Mouse (Mus musculus) intestine, postnatal 0 days (tissue): ENCODE measurements around the gene Hyal1. TPM values are rescaled to one million over a fixed set of nuclear protein-coding genes. Genes with fewer than 3 reads are reported as not detected.

Experiments used
- ATAC-seq: fragments of 200-750 bp; cut with Nextera tagmentation; 2 replicates; pipeline ENCODE4 v1.8.0; 2017; ENCODE audit warnings: mild to moderate bottlenecking, moderate TSS enrichment, moderate library complexity
- H3K27ac ChIP-seq: fragments of 300-500 bp; sonication (generic); 2 replicates; pipeline ENCODE4 v1.5.1; 2014; ENCODE audit warnings: mild to moderate bottlenecking, low read depth, low read length, moderate library complexity
- H3K27me3 ChIP-seq: fragments of 300-500 bp; sonication (generic); replicated peaks from 2 replicates; pipeline ENCODE4 v1.6.1; 2014; ENCODE audit warnings: low read length, mixed read lengths; ENCODE audit not compliant: control insufficient read depth, insufficient read depth
- H3K36me3 ChIP-seq: fragments of 300-500 bp; sonication (generic); 2 replicates; pipeline ENCODE4 v1.6.1; 2014; ENCODE audit warnings: mild to moderate bottlenecking, moderate library complexity; ENCODE audit not compliant: control insufficient read depth, insufficient read depth
- H3K4me1 ChIP-seq: fragments of 300-500 bp; sonication (generic); replicated peaks from 2 replicates; pipeline ENCODE4 v1.6.1; 2014; ENCODE audit warnings: antibody characterized with exemption, low read length, mixed read lengths; ENCODE audit not compliant: control insufficient read depth, insufficient read depth
- H3K4me2 ChIP-seq: fragments of 300-500 bp; sonication (generic); replicated peaks from 2 replicates; pipeline ENCODE4 v1.6.1; 2014; ENCODE audit warnings: low read depth, mild to moderate bottlenecking, moderate library complexity
- H3K4me3 ChIP-seq: fragments of 300-500 bp; sonication (generic); 2 replicates; pipeline ENCODE4 v1.5.1; 2014; ENCODE audit warnings: low read depth, low read length
- H3K9ac ChIP-seq: fragments of 300-500 bp; sonication (generic); 2 replicates; pipeline ENCODE4 v1.6.1; 2014; ENCODE audit warnings: mild to moderate bottlenecking, low read depth, low read length
- H3K9me3 ChIP-seq: fragments of 300-500 bp; sonication (generic); 2 replicates; pipeline ENCODE4 v1.6.1; 2016; ENCODE audit warnings: mixed run types; ENCODE audit not compliant: control insufficient read depth
- CTCF ChIP-seq: sonication (generic); IDR thresholded peaks from 2 replicates; pipeline ENCODE4 v1.5.1; 2016; ENCODE audit warnings: low read depth, mild to moderate bottlenecking, control low read depth, antibody characterized with exemption, moderate library complexity
- WGBS: fragments of 180-500 bp; shearing (Covaris S2); extraction: QIAGEN DNeasy Blood & Tissue Kit; methylation state at CpG from one replicate; pipeline ENCODE4 v1.1.7; 2014; 5-methylcytosine and 5-hydroxymethylcytosine counted together
- polyA plus RNA-seq: library from polyadenylated mRNA; unstranded; fragments of >200 nt; fragmentation: Nextera tagmentation; extraction: Ambion mirVana; gene quantifications from 2 replicates; pipeline ENCODE4 v1.2.1, GENCODE M21; 2015

Hyal1 gene
- polyA plus RNA-seq, 1 experiment from 2014 or later: 2.4 TPM

DNA sequence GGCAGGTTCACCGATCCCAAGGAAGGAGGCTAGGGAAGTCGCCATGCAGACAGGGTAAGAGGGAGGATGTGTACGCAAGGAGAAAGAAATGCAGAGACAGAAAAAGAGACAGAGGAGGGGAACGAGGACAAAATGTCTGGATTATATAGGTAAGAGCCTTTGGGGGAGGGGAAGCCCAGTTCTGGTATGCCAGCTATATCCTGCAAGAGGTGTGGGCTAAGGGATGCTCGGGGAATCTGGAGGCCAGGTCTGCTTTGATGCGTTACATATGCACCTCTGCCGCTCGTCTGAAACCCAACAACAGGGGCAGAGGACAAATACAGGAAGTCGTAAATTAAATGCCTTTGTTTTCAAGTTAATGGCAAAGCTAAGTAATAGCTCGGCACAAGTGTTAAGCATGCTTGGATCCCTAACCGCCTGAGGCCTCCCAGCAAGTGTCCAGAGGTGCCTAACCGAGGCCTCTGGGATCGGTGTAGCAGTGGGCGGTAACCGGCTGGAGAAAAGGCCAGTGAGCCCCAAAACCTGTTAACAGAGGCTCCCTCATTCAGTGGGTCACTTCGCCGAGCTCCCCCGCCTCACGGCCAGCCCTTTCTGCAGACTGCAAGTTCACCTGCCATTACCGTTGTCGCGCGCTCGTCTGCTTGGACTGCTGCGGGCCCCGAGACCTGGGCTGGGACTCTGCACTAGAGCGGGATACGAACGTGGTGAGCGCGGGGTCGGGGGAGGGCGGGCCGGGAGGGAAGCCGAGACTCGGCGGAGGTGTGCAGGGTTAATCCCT lies 23.0 kb upstream of the Hyal1 start:
- 5% methylated on average over 37 of the region's 37 CpGs for WGBS
- TF ChIP-seq CTCF: no peak
- Histone ChIP-seq H3K36me3 (peaks cover 18% of the 10 kb centered on the region), H3K9me3 (no peaks in the 10 kb centered on the region), H3K27ac (peak overlapping the region; percentile 96), H3K4me2 (peak overlapping the region; percentile 77), H3K4me1 (peaks cover 17% of the 10 kb centered on the region), H3K9ac (peak overlapping the region; percentile 28), H3K4me3 (peak overlapping the region; percentile 76), H3K27me3 (no peaks in the 10 kb centered on the region)
- ATAC-seq: peak; percentile 29

DNA sequence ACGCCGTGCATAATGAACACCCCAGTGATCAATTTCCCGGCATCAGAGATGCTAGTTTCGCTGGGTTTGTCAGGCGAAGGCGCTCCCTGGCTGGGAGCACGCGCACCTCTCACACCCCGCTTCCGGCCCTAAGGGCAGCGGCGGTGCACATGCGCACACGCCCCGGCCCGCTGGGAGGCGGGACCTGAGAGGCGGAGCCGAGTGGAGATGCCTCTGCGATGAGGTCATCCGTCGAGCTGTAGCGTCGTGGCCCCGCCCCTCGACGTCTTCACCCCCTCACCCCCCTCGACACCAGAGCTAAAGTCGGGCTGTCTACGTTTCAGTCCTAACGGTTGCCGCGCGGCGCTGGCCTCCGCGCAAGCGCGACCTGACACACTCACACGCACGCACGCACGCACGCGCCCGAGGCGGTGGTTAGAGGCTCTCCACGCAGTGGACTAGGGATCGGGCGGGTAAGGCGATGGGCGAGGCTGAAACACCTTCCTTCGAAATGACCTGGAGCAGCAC lies 22.4 kb upstream of the Hyal1 start:
- peak; percentile 43 for TF ChIP-seq CTCF
- Histone ChIP-seq H3K27me3 (no peaks in the 10 kb centered on the region), H3K9ac (peak overlapping the region; percentile 73), H3K36me3 (peaks cover 24% of the 10 kb centered on the region), H3K27ac (peak overlapping the region; percentile 96), H3K9me3 (no peaks in the 10 kb centered on the region), H3K4me2 (peak overlapping the region; percentile 77), H3K4me1 (peaks cover 17% of the 10 kb centered on the region), H3K4me3 (peak overlapping the region; percentile 76)
- peak; percentile 91 for ATAC-seq
- WGBS: under 1% methylated on average over 53 of the region's 53 CpGs

DNA sequence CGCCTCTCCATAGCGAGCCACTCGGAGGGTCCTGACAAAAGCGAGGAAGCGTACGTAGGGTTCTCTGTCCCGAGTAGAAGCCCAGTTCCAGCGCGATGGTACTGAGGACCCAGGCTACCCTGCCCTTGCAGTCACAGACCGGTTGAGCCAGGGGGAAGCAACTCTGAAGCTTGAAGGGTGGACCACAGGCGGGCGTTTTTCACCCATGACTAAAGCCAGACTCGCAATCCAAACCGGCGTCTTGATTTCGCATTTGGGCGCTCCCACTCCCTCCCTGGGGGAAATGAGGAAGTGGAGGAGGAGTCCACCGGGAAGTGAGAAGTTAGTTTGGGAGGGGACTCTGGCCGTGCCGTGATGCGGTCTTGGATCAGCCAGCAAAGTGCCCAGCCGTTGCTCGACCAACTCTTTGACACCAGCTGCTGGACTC lies 21.7 kb upstream of the Hyal1 start:
- Histone ChIP-seq H3K4me2 (peak overlapping the region; percentile 77), H3K9ac (peak overlapping the region; percentile 73), H3K9me3 (no peaks in the 10 kb centered on the region), H3K36me3 (peaks cover 31% of the 10 kb centered on the region), H3K4me3 (peak overlapping the region; percentile 76), H3K27me3 (no peaks in the 10 kb centered on the region), H3K27ac (peak overlapping the region; percentile 96), H3K4me1 (peaks cover 17% of the 10 kb centered on the region)
- ATAC-seq: peak; percentile 3; the same call in 1 of the 2 replicates
- under 1% methylated on average over 23 of the region's 23 CpGs for WGBS
- TF ChIP-seq CTCF: no peak

DNA sequence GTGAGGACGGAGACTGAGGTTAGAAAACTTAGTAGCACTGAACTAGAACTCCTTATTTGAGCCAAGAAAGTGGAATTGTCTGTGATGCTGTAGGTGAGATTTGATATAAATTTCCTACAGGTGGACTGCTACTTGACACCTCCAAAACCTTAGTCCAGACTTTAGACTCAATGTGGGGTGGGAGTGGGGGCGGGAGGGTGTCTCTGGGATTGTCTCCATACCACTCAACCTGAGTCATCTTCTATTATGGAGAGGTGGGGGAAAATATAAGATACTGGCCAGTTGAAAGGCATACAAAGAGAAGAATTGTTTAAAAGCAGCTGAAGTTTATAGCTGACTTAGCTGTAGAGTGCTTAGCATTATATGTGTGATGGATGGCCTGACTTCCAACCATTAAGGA lies 21.0 kb upstream of the Hyal1 start:
- 19% methylated on average over 2 of the region's 2 CpGs for WGBS
- Histone ChIP-seq H3K27ac (peak overlapping the region; percentile 96), H3K9me3 (no peaks in the 10 kb centered on the region), H3K4me1 (peaks cover 17% of the 10 kb centered on the region), H3K36me3 (peaks cover 36% of the 10 kb centered on the region), H3K4me2 (peak overlapping the region; percentile 77), H3K4me3 (peak overlapping the region; percentile 76), H3K27me3 (no peaks in the 10 kb centered on the region), H3K9ac (peak overlapping the region; percentile 73)
- TF ChIP-seq CTCF: no peak
- no peak for ATAC-seq

DNA sequence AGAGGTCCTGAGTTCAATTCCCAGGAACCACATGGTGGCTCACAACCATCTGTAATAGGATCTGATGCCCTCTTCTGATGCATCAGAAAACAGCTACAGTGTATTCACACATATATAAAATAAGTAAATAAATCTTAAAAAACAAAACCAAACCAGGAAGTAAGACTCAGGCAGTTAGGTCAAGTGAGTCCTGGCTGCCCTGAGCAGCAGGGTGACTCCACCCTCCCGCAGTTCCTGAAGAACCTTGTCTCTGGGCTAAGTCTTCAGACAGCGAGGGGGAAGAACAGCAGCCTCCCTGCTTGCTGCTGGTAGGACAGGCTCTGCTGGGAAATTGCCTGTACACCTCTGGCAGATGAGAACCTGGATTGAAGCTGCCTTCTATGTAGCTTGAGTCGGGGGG lies 20.4 kb upstream of the Hyal1 start:
- no peaks in the 10 kb centered on the region for H3K27me3 ChIP-seq
- TF ChIP-seq CTCF: no peak
- ATAC-seq: no peak
- H3K4me3 ChIP-seq: no peak overlapping the region
- H3K9ac ChIP-seq: no peak overlapping the region
- peak overlapping the region; percentile 77 for H3K4me2 ChIP-seq
- peaks cover 42% of the 10 kb centered on the region for H3K36me3 ChIP-seq
- 44% methylated on average over 3 of the region's 3 CpGs for WGBS
- peaks cover 14% of the 10 kb centered on the region for H3K4me1 ChIP-seq
- H3K9me3 ChIP-seq: no peaks in the 10 kb centered on the region
- 0 out of 2 replicates have a peak overlapping the region, but pooled peaks have one; percentile 96 for H3K27ac ChIP-seq

DNA sequence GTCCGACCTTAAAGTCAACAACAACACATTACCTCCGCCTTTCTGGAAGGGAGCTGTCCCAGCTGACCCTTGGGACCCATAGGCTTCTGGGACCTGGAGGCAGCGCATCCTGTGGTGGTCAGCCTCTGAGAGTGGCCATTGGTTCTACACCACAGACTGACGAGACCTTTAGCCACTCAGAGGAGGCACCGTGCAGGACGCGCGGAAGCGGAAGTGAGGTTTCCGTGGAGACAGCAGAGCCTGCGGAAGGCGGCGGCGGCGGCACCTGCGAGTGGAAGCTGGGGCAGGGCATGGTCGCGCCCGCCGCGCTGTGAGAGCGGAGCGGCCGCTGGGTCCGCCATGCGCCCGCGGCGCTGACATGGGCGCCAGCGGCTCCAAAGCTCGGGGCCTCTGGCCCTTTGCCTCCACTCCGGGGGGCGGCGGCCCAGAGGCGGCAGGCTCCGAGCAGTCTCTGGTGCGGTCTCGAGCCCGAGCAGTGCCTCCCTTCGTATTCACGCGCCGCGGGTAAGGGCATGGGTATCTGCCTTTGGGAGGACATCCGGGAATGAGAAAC lies 13.6 kb upstream of the Hyal1 start, which contains the start of gene Tusc2:
Gene Tusc2, plus strand, starts transcription at position 227 of the 553 bp plus-strand sequence.
- under 1% methylated on average over 46 of the region's 46 CpGs for WGBS
- no peak for TF ChIP-seq CTCF
- H3K36me3 ChIP-seq: peaks cover 42% of the 10 kb centered on the region
- peak within 1 kb of the TSS; percentile 87 for H3K4me3 ChIP-seq
- ATAC-seq: peak; percentile 88
- no peaks in the 10 kb centered on the region for H3K9me3 ChIP-seq
- H3K4me2 ChIP-seq: peak within 1 kb of the TSS; percentile 95
- peaks cover 12% of the 10 kb centered on the region; the same call in 1 of the 2 replicates for H3K4me1 ChIP-seq
- peak within 1 kb of the TSS; percentile 69 for H3K9ac ChIP-seq
- H3K27ac ChIP-seq: peak within 1 kb of the TSS; percentile 60
- no peaks in the 10 kb centered on the region for H3K27me3 ChIP-seq
